Mouse (Mus musculus) left cerebral cortex, adult 2 months (tissue): ENCODE measurements around the gene Iars2. TPM values are rescaled to one million over a fixed set of nuclear protein-coding genes. Genes with fewer than 3 reads are reported as not detected.

Experiments used
- DNase-seq, 2 experiments: peaks; one replicate each; pipeline ENCODE4 v3.0.0; 2021 to 2022; ENCODE audit warnings: low spot score in 2 of 2, mixed read lengths in 1 of 2; ENCODE audit errors: extremely low spot score in 1 of 2
- H3K27ac ChIP-seq: fragments of 200-600 bp; 2 replicates; pipeline ENCODE4 v1.8.1; 2022
- H3K4me3 ChIP-seq: fragments of 200-600 bp; 2 replicates; pipeline ENCODE4 v1.8.1; 2022
- CTCF ChIP-seq: fragments of 200-600 bp; IDR thresholded peaks from 2 replicates; pipeline ENCODE4 v1.8.1; 2022; ENCODE audit warnings: antibody characterized with exemption, mild to moderate bottlenecking, moderate library complexity
- intact Hi-C: fragments of 180-260 bp; cut with DNase I; formaldehyde crosslinking; loops from one replicate; pipeline ENCODE4 v1.15.1; 2025
- total RNA-seq, 2 experiments: library from RNA; stranded (reverse); gene quantifications; 2 replicates each; pipeline ENCODE4 v1.2.3; 2021

Gene Iars2
- total RNA-seq, 2 experiments from 2014 or later, result 31.1 to 32.1 TPM

GRCm38 (mm10) chr1:185292646-185293360, 36.4 kb downstream of the Iars2 start:
- H3K27ac ChIP-seq, result no peak overlapping the region
- no peak for DNase-seq
- no peak for TF ChIP-seq CTCF
- intact Hi-C loops, result no loop called here
- no peak overlapping the region for H3K4me3 ChIP-seq

GRCm38 (mm10) chr1:185291336-185291735, 37.9 kb downstream of the Iars2 start:
- no peak for TF ChIP-seq CTCF

GRCm38 (mm10) chr1:185289231-185289630, 40.0 kb downstream of the Iars2 start:
- H3K4me3 ChIP-seq, result no peak overlapping the region
- intact Hi-C loops, result no loop called here
- no peak for DNase-seq
- H3K27ac ChIP-seq, result no peak overlapping the region
- no peak for TF ChIP-seq CTCF

More at GRCm38 (mm10) chr1:185291336-185291735, 37.9 kb downstream of the Iars2 start:
- intact Hi-C loops, result no loop called here
- DNase-seq, result no peak
- Histone ChIP-seq H3K27ac (no peak overlapping the region), H3K4me3 (no peak overlapping the region)

GRCm38 (mm10) chr1:185287066-185287465, 42.1 kb downstream of the Iars2 start:
- Histone ChIP-seq H3K4me3 (no peak overlapping the region), H3K27ac (no peak overlapping the region)
- no peak for DNase-seq
- intact Hi-C loops, result no loop called here
- TF ChIP-seq CTCF, result no peak

- H3K4me3 ChIP-seq, result no peak overlapping the region
- DNase-seq, result no peak
- H3K27ac ChIP-seq, result no peak overlapping the region
- intact Hi-C loops, result no loop called here
- TF ChIP-seq CTCF, result no peak
Measured at GRCm38 (mm10) chr1:185285171-185285570, 44.0 kb downstream of the Iars2 start.

GRCm38 (mm10) chr1:185284740-185285139, 44.5 kb downstream of the Iars2 start:
- no peak for TF ChIP-seq CTCF
- intact Hi-C loops, result no loop called here
- Histone ChIP-seq H3K4me3 (no peak overlapping the region), H3K27ac (no peak overlapping the region)
- DNase-seq, result no peak

- H3K4me3 ChIP-seq, result no peak overlapping the region
- TF ChIP-seq CTCF, result no peak
- intact Hi-C loops, result no loop called here
- H3K27ac ChIP-seq, result no peak overlapping the region
- DNase-seq, result no peak
Measured at GRCm38 (mm10) chr1:185283247-185283646, 45.9 kb downstream of the Iars2 start.

GRCm38 (mm10) chr1:185282846-185283245, 46.4 kb downstream of the Iars2 start:
- intact Hi-C loops, result no loop called here
- H3K4me3 ChIP-seq, result no peak overlapping the region
- no peak for TF ChIP-seq CTCF
- no peak overlapping the region for H3K27ac ChIP-seq
- DNase-seq, result no peak

GRCm38 (mm10) chr1:185280616-185281015, 48.6 kb downstream of the Iars2 start:
- H3K27ac ChIP-seq, result no peak overlapping the region

GRCm38 (mm10) chr1:185279288-185279687, 49.9 kb downstream of the Iars2 start:
- no peak overlapping the region for H3K4me3 ChIP-seq
- DNase-seq, result no peak
- no peak overlapping the region for H3K27ac ChIP-seq
- intact Hi-C loops, result no loop called here
- TF ChIP-seq CTCF, result no peak

More at GRCm38 (mm10) chr1:185280616-185281015, 48.6 kb downstream of the Iars2 start:
- no peak for TF ChIP-seq CTCF
- DNase-seq, result no peak
- no peak overlapping the region for H3K4me3 ChIP-seq
- intact Hi-C loops, result no loop called here

- TF ChIP-seq CTCF, result no peak
- intact Hi-C loops, result no loop called here
- no peak overlapping the region for H3K4me3 ChIP-seq
- DNase-seq, result no peak
- no peak overlapping the region for H3K27ac ChIP-seq
Measured at GRCm38 (mm10) chr1:185277022-185277421, 52.2 kb downstream of the Iars2 start.

GRCm38 (mm10) chr1:185275976-185276375, 53.2 kb downstream of the Iars2 start:
- no peak for DNase-seq
- TF ChIP-seq CTCF, result no peak
- Histone ChIP-seq H3K4me3 (no peak overlapping the region), H3K27ac (no peak overlapping the region)
- intact Hi-C loops, result no loop called here
